Mouse (Mus musculus) cerebellum, adult 8-10 months (tissue): ENCODE measurements at regions not wholly inside any gene's neighbourhood (a gene's known extent, or its start where the extent isn't known, plus 50 kb on each side); places are given as distances from the start of the nearest gene placed in this dataset.

Experiments used
- DNase-seq: peaks from one replicate; pipeline ENCODE4 v3.0.0; 2022

DNA sequence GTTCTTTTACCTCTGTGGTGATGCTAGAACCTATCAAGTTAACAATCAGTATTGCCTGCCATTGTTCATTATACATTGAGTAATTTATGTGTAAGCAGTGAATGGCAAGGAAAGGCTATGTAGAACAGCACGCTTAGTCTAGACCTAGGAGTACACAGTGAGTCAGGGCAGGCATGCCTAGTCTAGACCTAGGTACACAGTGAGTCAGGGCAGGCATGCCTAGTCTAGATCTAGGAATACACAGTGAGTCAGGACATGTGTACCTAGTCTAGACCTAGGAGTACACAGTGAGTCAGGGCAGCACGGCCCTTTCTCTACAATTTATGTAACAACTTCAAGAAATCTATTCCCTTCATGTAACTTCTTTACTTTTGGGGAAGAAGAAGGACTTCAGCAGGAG is 347.2 kb downstream of the Tmem232 start:
- no peak for DNase-seq

DNA sequence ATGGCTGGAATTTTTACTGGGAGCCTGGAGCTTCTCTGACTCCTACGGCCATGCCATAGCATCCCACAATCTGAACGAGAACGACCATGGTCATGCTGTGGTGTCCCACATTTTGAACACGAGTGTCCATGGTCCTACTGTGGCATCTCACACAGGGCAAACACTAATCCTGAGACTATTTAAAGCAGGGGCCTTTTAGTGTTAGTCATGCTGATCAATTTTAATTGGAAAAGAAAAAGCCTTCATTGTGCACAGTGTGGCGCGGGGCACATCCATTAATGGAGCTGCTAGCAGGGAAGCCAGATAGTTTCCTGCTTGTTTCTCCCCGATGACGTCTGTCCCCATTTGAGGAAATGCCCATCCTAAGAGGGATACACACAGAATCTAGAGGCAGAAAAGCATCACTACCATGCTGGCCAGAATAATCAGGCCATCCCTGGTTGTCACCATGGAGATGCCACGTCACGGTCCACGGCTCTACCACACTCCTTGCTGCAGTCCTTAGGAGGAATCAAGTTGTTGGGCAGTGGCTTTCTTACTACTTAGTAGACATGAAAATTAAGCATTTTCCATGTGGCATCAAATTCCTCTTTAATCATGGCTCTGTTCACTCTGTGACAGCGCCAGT is 348.0 kb downstream of the Tmem232 start:
- DNase-seq = no peak

DNA sequence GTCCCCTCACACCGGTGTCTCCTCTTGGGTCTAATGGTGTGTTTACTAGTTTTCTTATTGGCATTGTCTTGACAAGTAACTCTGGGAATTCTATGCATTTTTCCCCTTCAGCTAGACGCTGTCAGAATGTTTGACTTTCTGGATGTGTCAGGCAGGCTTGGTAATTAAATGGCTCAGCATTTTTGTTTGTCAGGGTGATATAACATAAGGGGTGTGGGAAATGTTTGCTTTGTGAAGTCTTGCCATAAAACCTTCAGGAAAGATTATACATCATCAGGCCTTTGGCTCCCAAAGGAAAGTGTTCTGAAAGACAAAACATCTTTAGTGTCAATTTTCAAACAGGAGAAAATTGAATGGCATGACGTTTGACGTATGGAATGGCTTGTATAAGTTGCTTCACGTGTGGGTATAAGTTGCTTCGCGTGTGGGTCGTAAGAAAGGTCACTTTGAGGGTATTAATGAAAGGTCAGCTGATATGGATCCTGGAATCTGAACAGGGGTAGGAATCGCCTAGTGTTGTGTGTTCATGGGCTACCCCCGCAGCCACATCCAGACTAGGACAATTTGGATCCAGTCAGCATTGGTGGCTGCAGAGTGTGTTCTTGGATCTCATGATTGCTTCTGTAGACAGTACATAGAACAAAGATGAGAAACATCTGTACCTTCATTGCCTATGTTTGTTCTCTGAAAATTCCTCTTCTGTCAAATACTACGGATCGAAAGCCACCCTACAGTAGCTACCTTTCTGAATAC is 349.6 kb downstream of the Tmem232 start:
- no peak for DNase-seq

DNA sequence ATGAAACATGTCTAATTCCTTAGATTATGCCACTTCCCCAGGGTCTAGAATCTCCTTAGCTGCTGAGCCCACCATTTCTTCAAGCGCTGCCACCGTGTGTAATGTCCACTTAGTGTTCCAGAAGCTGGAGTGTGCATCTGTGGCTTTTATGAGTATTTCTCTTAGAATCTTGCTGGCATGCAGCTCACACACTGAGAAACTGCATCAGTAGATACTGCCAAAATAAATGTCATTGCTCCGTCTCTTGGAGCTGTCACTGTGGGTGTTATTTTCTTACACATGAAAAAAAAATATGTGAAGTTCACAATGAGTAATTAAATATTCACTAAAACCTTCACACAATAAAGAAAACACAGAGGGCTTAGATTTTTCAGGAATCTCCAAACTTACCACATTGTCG is 345.3 kb upstream of the 4930583I09Rik start:
- DNase-seq = no peak

DNA sequence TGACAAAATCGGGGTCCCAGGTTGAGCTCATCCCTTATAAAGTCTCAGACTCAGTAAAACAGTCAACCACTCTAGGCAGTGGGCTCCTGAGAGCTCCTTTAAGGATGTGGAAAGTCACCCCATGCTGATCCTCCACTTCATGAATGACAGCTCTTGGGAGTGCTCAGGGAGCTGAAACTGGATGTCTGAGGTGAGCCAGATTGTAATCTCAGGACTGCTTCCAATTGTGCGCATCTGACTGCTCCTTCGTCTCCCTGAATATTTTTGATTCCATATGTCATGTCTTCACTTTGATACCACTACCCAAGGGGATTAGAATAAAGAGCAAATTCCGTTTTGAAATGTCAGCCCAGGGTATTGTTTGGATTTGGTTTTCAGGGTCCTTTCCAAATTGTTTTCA is 339.9 kb upstream of the 4930583I09Rik start:
- DNase-seq = no peak

DNA sequence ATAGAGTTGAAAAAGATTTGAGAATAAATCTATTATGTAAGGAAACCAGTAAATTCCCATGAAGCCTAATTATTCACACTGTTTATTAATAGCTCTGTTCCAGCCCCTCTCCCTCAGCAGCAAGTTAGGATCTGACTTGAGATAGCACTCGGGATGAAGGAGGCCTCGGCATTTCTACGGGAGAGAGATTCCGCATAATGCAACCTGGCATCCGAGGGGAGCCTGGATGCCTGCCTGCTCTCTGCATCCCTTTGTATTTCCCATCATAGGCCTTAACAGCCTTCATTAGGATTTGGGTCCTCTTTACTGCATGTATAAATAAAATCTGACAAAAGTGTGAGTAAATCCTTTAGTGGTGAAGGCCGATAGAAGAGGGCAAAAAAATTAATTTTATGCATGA is 338.2 kb upstream of the 4930583I09Rik start:
- no peak for DNase-seq

DNA sequence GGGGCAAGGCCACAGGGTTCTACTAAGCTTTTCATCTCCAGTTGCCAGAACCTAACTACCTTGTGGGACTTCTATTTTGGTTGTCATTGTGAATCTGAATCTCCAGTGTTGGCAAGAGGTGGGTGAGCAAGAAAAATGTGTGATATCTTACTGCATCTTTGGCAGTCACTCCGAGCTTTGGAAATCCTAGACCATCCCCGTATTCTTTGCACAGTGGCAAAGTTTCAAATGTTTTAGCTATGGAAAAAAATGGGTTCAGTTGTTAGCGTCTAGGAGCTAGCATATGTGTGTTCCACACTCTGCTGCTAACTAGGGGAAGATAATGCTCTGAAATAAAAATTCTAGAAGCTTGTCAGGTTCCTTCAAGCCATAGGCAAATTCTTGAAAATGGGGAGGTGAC is 337.4 kb upstream of the 4930583I09Rik start:
- DNase-seq = no peak

DNA sequence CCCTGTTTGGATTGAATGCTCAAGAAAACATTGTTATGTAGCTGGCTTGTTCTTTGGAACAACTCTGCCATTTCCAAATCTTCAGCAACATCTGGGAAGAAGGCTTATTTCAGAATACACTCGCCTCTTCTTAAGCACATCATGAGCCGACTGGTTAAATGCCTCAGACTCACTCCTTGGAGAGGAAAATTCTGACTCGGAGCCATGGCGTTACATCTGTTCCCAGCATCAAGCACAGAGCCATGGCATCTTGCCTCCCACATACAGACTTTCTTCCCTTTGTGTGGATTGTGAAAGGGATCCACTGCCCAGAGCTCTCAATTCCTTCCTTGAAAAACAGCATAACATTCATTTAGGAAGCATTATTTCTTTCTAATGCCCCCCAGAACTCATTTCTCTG is 334.8 kb upstream of the 4930583I09Rik start:
- DNase-seq = no peak

DNA sequence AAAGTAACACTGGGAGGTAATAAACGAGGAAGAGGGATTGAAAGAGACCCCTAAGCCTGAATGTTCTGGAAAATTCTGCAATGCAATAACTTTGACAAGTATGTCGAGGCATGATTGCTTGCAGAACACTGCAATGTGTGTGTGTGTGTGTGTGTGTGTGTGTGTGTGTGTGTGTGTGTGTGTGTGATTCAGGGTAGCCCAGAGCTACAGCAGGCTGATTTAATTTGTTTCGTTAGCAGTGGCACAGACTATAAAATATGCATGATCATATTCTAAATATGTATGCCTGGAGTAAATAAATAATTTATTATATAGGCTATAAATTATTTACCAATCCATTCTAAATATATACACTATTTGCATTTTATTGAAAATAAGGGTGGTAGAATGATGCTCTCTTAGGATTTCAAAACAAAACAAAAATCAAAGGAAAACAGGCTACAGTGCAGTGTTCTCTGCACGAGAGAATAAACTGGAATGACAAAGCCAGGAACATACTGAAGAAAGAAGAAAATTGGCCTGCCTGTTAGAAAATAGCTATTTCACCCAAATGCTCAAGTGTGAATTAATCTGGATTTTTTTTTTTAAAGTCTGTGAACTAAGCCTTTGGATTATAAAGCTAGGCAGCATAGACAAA is 334.2 kb upstream of the 4930583I09Rik start:
- no peak for DNase-seq

DNA sequence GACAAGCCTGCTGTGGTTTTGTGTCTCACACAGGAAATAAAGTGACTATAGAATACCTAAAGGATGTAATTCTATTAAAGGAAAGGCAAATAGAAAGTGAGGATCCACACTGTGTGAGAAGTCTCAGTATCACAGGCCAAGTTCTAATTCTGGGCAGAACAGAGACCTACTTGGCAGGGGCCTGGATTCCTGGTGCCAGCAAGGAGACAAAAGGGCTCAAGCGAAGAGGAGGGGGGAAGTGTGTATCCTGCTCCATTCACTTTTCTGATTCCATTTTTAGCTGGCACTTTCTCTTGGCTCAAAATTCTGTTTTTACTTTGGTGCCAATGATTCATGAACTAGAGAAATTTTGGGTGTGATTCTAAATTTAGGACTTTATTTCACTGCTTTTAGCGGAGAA is 310.5 kb upstream of the 4930583I09Rik start:
- peak; percentile 38 for DNase-seq

DNA sequence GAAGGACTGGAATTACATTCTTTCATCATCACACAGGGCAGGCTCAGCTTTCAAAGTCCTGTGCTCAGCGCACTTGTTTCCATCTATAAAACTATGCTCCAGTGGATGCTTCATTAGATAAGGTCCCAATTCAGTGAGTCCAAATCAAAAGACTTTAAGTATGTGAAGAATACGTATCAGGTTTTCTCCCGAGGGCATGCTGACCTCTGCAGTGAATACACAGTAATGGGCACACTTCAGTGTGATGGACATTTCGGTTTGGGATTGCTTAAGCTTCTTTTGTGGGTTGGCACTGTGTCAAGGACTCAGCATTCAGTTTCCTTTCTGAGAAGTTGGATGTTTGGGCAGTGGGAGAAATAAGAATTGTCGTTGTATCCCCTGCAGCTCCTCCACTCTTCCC is 278.8 kb upstream of the 4930583I09Rik start:
- DNase-seq = no peak

DNA sequence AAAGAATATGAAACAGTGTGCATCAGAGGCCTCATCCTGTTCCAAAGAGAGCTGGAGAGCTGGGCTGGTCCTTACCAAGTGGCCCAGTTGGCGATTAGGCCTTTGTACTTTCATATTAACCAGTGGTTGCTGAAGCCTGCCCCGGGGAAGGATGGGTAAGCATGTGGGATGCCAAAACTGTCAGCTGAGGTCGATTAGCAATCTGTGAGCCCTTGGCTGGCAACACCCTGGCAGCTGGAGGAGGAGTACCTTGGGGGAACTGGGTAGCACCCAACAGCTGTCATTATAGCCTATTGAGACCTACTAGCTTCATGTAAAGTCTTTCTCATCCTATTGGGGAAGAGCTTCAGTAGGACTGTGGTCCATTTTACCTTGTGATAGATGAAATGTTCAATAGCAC is 277.2 kb upstream of the 4930583I09Rik start:
- DNase-seq = no peak

DNA sequence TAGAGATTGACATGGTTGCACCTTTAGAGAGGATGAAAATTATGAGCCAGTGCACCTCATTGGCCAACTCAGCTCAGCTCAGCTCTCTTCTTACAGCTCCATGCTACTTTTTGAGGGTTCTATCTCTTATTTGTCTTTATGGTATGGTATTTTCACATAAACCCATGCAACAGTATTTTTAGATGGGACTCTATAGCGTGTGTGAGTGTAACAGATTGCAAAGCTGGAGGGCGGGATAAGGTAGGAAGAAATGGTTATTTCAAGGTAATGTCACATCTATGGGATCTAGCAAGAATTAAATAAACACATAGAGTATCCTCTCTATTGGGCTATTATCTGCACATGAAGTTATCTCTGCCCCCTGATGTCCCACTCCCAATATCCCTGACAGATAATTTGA is 269.8 kb upstream of the 4930583I09Rik start:
- DNase-seq = no peak

DNA sequence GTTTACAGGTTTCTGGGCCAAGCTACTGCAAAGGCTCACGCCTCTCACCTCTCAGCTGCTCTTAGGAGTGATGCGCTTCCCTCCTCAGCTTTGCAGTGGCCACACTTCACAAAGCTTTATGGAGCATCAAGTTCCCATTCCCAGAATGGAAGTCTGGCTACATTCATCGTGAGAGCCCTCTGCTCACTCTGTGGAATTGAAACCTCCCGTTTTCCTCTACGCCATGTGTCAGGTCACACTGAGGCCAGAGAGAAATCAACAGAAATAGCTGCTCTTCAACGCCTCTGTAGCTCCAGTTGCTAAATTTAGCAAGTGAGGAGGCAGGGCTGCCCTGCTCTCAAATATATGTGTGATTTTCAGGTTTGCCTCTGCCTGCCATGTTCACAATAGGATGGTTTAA is 265.3 kb upstream of the 4930583I09Rik start:
- DNase-seq = no peak

DNA sequence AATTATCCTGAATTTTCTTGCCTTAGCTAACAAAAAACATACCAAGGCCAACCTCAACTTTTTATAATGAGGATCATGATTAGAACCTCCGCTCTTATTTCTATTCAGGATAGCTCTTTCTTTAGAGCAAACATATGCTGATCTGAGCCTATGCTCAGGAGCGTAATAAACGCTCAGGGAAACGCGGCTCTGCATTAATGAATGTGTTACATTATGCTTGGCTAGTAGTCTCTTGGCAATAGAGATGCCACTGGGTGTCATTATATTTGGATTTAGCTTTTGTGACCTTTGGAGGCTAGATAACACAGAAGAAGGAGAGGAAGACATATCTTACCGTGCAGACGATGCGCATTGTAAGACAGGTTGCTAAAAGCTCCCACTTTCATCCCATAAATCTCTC is 246.4 kb upstream of the 4930583I09Rik start:
- DNase-seq = no peak

DNA sequence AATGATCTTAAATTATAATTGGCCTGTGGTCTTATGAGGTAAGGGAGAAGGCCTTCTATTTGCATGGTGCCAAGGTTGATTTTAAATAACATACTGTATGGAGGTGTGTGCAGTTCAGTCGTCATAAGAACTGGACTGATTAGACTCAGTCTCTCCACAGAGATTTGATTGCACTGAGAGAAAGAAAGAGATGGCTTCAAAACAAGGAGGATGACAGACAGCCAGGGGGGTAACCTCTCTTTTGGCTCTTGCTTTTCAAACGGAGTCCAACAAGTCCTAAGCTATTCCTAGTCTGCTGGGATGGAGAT is 245.9 kb upstream of the 4930583I09Rik start:
- no peak for DNase-seq

DNA sequence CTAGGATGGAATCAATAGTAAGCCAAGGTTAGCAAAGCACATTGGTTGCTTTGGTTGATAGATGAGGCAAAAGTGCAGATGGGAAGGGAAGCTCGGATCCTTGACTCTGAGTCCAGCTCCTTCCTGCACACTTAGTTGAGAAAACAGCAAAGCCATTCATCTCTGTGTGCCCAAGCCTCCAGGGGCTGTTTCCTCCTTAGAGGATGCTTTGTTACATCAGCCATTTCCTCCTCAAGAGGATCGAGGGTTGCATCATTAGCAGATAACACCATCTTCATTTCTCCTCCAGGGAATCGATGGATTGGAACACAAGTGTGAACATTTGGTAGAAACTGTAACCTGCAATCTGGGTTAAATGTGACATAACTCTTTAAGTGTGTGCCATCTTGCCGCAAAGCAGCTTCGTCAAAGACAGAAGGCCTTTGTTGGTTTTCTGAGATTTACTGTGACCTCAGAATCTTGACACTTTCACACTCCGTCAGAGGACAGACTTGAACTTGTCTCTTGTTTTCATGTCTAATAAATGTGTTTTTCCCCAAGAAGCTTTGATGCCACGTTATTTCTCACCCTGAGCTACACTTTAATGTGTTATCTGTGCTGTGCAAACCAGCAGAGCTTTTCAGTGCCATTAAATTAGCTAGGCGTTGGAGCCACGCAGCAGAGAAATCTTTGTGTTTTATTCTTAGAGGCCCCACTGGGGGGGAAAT is 245.4 kb upstream of the 4930583I09Rik start:
- no peak for DNase-seq

DNA sequence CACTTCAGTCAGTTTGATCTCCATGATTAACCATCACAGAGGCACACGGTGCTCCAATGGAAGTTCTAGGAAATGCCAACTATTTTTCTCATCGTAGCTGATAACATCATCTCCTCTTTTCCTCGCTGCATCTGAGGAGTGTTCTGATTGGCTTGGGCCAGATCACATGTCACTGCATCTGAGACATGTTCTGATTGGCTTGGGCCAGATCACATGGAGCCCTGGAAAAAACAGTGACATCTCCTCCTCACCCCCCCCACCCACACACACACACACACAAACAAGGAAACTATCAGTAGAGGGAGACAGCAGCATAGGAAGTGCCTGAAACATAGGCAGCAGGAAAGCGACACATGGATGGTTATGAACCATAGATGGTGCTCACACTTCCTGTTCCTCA is 239.0 kb upstream of the 4930583I09Rik start:
- no peak for DNase-seq

DNA sequence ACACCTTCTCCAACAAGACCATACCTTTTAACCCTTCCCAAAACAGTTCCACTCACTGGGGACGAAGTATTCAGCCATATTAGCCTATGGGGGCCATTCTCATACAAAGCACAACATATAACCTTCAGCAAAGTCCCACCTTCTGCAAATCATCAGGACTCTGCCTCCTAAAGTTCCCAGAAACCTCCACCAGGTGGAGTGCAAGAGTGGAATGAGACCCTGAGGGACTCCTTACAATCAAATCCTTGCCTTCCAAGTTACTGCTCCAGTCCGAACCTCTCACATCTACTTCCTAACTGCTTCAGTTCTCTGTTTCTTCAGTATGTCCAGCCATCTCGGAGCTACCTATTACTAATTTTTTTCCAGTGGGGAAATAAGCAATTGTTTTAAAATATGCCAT is 235.2 kb upstream of the 4930583I09Rik start:
- no peak for DNase-seq

DNA sequence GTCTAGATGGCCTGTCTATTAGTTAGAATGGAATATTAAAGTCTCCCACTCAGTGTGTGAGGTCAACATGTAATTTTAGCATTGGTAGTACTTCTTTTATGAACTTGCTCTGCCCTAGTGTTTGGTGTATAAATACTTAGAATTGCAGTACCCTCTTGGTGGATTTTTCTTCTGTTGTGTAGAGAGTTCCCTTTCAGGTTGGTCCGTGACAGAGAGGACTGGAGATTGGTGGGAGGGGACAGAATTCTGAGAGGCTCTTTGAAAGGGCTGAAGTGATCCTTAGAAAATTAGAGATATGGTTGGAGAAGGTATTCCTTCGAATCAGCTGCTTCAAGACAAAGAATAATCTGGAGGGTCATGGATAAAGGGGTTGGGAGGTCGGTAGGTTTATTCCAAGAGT is 230.3 kb upstream of the 4930583I09Rik start:
- DNase-seq = no peak

DNA sequence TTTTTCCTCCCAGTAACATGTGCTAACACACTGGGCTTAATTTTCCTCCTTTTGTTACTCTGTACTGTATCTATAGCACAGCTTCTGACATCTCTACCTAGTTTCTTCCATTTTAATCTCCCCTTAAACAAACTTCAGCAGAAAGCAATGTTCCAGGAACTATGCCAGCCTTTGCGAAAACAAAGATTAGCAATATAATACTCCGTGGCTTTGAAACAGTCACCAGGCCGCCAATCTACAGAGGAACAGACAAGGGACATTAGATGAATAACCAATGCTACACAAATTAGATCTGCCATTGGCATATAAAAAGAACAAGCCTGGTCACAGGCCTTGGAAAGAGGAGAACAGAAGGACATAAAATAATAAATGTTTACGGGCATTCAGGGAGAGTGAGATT is 220.2 kb upstream of the 4930583I09Rik start:
- no peak for DNase-seq

DNA sequence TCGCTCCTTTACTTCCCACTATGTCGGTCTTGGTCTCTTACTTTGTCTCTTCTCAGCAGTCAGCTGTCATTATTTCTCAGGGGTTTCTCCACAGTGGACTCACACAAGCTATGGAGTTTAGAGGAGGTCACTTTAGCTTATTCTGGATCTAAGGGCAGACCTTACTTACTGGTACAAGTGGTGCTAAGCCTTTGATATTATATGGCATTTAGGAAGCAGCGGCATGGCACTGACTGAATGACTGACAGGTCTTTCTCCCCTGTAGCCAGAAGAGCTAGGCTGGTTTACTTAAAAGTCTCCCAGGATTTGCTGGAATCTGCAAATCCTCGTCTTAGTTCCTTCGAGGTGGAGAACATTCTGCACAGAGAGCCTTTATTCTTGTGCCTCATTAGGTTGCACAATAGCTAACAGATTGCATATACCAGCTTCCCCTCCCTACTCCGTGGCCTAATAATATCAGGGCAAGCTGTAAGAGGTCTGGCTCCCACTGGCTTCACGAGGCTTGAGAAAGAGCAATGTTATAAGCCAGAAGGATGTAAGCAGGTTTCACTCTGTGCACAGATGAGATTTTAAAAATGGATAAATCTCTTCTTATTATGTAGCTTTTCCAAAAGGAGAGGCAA is 214.1 kb upstream of the 4930583I09Rik start:
- DNase-seq = peak; percentile 14

DNA sequence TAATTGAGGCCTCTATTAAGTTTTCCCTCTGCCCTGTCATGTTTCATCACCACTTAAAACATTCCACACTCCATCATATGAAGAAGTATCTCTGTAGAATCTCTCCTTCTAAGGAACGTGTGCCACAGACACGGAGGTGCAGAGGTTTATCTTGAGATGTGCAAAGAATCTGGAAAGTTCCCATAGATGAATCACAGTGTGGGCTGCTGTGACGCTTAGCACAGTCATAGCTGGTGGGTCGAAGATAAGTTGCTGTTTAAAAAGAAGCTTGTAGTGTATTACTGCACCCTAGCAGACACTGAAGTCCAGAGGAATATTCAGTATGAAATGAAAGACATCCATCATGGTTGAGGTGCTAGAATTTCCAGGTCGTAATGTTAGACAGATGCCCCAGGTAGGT is 179.9 kb upstream of the 4930583I09Rik start:
- no peak for DNase-seq

DNA sequence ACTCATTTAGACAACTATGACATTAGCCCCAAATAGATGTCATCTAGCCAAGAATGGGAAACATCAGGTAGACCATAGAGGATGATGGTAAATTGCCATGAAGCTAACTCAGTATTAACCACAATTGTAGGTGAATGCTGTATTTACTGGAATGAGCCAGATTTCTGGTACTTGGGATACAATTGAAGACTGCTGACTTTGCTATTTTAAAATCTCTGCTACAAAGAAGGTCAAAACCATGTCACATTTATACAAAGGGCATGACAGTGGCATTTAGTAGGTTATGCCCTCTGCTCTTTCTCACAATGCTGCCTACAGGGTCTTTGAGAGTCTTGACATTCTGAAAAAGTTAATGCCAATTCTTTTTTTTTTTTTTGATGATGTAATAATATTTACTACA is 178.8 kb upstream of the 4930583I09Rik start:
- DNase-seq = no peak
